Mouse (Mus musculus): Measurements from ENCODE around the gene Actr2. TPM values are rescaled to one million over a fixed set of nuclear protein-coding genes. Genes with fewer than 3 reads are reported as not detected.
"Not testable (repeated sequence)": the region's sequence is repeated elsewhere in the genome, so short reads cannot be mapped to it uniquely, and the experiment has no call there.

Gene Actr2
- polyA plus RNA-seq, 1 experiment: 60.4 TPM

DNA sequence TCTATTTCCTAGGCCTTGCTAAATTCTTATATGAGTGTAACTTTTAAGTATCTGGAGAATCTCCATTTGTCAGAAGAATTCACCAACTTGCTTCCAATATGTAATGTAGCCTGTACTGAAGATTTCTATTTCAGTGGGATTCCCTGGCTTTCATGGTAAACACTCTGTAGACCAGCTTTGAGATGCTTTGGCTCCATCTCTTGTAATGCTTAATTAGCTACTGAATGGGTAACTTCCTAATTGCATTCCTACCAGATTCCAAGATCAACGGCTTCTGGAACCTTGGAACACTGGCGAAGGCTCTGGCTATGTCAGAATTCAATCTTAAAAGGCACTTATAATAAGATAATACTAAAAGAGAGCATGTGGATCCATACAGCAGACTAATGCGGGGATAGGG lies 22.2 kb upstream of the Actr2 start:
- not testable (repeated sequence) for H3K4me3 ChIP-seq (ENCODE audit: insufficient read depth, low read depth, low read length); H3K27ac ChIP-seq (replicated peaks; ENCODE audit: low read depth, low read length); H3K4me1 ChIP-seq (ENCODE audit: control insufficient read depth, insufficient read depth, insufficient read length, low read length)

DNA sequence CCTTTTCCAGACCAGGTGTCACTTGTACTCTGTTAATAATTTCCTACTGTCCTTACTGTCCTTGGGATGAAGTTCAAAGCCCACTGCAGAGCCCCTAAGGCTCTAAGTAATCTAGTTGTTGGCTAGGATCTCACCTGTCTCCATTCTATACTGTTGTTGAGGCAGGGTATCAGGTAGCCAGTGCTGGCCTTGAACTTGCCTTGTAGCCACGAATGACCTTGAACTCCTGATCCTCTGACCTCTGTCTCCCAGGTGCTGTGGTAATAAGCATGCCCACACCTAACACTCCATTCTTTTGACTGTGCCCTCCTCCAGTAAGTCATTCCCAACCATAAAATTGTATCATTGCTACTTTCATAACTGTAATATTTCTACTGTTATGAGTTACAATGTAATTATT lies 21.0 kb upstream of the Actr2 start:
- Histone ChIP-seq H3K4me1 (ENCODE audit: control insufficient read depth, insufficient read depth, insufficient read length, low read length) (no peaks in the 10 kb centered on the region), H3K4me3 (ENCODE audit: insufficient read depth, low read depth, low read length) (no peak overlapping the region), H3K27ac (replicated peaks; ENCODE audit: low read depth, low read length) (no peak overlapping the region)

DNA sequence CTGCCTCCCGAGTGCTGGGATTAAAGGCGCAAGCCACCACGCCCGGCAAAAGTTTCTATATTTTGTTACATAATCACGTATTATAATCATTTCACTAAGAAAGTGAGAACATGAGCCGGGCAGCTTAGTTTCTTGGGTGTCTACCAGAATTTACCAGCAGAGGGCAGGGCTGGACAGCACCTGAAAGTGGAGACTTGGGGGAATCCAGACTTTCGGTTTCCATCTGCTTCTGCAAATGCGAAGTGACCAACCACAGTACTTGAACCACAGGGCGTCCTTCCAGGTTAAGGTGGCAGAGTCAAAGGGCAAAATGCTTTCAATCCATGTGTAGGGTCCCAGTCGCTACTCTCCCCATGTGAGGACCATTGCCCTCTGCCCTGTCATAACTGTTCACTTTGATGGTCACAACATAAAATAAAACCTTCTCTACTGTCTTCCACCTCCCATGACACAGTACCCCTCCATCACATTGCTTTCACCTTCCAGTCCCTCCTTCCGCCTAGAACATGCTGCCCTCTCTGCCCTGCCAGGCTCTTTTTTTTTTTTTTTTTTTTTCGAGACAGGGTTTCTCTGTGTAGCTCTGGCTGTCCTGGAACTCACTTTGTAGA lies 20.3 kb upstream of the Actr2 start:
- Histone ChIP-seq H3K4me1 (ENCODE audit: control insufficient read depth, insufficient read depth, insufficient read length, low read length) (no peaks in the 10 kb centered on the region), H3K27ac (replicated peaks; ENCODE audit: low read depth, low read length) (no peak overlapping the region), H3K4me3 (ENCODE audit: insufficient read depth, low read depth, low read length) (peak overlapping the region; percentile 40)

DNA sequence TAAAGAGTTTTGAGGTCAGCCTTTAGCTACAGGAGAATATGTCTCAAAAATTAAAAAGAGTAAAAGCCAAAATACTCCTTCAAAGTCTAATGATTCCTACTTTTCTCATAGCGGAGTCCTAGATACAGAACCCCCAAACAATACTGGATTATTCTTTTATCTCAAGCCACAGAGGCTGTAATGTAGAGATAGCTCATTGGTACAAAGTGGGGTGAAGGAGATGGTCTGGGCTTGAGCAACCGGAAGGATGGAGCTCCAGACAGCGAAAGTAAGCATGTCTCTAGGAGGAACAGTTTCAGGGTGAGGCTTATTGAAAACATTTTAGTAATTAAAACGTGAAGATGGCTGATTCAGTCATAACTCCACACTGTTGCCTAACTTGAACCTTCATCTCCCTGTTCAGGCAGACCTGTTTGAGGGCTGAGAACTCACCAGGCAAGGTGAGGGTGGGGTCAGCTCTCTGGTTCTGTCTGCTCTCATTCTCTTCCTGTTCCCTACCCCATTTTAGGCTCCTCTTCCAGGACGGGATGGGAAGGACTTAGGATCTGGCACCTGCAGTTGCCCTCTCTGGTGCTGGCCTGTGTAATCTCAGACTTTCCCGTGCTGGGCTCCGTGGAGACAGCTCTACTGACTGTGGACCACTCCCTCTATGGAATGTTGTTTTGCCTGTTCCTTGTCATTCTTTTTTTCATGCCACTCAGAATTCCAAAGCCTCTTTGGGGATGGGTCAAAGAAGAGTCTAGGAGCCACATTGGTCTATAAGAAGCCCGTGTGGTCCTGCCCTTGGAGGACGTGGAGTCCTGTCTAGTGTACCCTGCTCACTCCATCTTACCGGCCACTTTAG lies 14.2 kb upstream of the Actr2 start:
- Histone ChIP-seq H3K4me3 (ENCODE audit: insufficient read depth, low read depth, low read length) (no peak overlapping the region), H3K27ac (replicated peaks; ENCODE audit: low read depth, low read length) (no peak overlapping the region), H3K4me1 (ENCODE audit: control insufficient read depth, insufficient read depth, insufficient read length, low read length) (no peaks in the 10 kb centered on the region)

DNA sequence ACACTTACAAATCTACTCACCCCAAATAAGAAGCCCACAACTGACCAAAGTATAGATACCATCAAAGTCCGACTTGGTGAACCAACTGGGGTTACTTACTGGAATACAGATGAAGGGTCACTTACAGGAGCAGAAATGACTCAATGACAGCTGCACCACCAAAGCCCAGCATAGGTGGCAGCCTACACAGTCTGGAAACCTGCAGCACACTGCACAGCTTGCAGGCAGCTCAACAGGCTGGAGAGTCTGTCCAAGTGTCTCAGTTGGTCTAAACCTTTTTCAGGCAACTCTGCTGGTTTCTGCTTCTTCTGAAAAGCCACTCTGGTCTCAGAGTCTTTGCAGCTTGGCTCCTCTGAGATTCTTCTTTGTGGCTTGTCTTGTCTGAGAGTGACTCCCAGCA lies 12.7 kb upstream of the Actr2 start:
- Histone ChIP-seq H3K4me3 (ENCODE audit: insufficient read depth, low read depth, low read length) (no peak overlapping the region), H3K4me1 (ENCODE audit: control insufficient read depth, insufficient read depth, insufficient read length, low read length) (no peaks in the 10 kb centered on the region), H3K27ac (replicated peaks; ENCODE audit: low read depth, low read length) (no peak overlapping the region)

DNA sequence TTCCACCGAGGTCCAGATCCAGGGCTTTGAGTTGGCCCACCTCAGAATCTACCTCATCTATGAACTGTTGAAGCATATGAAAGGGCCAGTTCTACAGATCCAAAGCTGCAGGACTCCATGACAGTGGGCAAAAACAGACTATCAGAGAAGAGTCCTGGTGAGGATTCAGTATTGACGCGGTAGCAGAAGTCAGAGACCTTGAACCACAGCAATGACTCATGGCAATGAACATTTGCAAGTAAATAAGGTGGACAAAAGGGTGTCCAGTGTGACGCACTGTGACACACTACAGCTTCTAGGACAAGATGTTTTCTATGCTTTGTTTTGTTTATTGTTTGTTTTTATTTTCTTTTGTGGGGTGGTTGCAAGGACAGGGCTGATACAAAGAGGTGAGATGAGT lies 4.0 kb upstream of the Actr2 start:
- Histone ChIP-seq H3K4me3 (ENCODE audit: insufficient read depth, low read depth, low read length) (no peak overlapping the region), H3K4me1 (ENCODE audit: control insufficient read depth, insufficient read depth, insufficient read length, low read length) (peaks cover 2% of the 10 kb centered on the region), H3K27ac (replicated peaks; ENCODE audit: low read depth, low read length) (no peak overlapping the region)

DNA sequence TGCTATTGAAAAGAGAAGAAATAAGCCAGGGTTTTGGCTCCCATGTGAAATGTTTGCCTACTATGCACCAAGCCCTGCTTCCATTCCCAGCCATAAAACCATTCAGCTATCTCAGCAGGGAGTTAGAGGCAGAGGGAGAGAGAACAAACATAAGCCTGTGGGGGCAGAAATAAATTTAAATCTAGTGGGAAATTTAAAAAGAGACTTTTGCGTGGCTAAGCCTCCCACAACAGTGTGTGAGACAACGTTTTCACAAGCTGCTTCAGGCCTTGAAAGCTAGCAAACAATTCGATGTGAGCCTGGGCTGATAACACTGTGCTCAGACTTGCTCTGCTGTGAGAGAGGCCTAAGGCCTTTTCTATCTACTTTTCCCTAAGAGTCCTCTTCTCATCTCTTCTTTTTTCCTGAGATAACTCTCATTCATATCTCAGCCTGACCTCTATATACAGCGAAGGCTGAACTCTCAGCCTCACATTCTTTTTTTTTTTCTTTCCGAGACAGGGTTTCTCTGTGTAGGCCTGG lies 3.4 kb upstream of the Actr2 start:
- H3K4me1 ChIP-seq (ENCODE audit: control insufficient read depth, insufficient read depth, insufficient read length, low read length): peaks cover 2% of the 10 kb centered on the region
- H3K4me3 ChIP-seq (ENCODE audit: insufficient read depth, low read depth, low read length): no peak overlapping the region
- H3K27ac ChIP-seq (replicated peaks; ENCODE audit: low read depth, low read length): no peak overlapping the region

DNA sequence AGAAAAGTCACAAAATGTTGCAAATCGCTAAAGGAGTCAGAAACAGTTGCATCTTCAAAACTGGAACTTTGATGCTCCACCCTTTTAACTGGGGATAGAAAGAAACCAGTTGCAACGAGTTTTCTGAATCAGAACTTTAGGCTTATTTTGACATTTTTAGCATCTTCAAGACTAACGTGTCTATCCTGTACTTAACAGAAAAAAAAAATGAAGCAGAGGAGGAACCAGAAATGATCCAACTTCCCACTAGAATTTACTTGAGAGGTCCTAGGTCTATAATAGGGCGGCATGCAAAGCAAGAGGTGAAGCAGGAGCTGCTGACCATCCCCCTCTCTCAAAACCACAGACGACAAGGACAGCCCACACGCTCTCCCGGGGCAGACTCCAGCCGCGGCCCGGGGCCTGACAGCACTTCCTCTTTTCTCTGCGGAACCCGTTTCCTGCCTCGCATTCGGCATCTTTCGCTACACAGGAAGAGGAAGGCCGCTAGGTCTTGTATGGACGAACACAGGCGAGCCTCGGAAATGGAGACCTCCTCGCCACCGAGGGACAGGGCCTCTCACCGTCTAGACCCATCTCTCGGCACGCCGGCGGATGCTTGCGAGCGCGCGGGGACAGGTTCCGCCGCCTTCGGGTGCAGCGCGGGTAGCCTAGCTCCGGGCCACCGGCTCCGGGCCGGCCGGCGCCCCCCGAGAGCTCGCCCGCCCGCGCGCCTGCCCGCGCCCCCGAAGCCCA lies 540 bp downstream of the Actr2 start:
- peaks cover 11% of the 10 kb centered on the region for H3K4me1 ChIP-seq (ENCODE audit: control insufficient read depth, insufficient read depth, insufficient read length, low read length)
- H3K4me3 ChIP-seq (ENCODE audit: insufficient read depth, low read depth, low read length): peak overlapping the region; percentile 96
- H3K27ac ChIP-seq (replicated peaks; ENCODE audit: low read depth, low read length): peak overlapping the region; percentile 96

DNA sequence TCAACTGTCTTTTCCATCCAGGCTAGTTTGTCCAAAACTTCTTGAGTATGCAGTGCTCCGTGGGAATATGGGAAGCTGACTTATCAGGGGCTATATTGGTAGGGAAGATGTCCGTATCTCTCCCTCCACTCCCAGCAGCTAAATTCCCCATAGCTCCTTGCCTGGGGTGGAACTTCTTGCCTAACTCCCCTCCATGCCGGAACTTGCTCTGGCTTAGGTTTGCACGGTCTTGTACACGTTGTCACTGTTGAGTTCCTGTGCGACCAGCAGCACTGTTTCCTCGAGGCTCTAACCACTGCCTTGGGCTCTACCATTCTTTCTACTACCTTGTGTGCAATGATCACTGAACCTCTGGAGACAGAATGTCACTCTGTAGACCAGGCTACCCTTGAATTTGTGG lies 4.6 kb downstream of the Actr2 start:
- Histone ChIP-seq H3K27ac (replicated peaks; ENCODE audit: low read depth, low read length) (no peak overlapping the region), H3K4me1 (ENCODE audit: control insufficient read depth, insufficient read depth, insufficient read length, low read length) (peaks cover 11% of the 10 kb centered on the region; the same call in 1 of the 2 replicates), H3K4me3 (ENCODE audit: insufficient read depth, low read depth, low read length) (no peak overlapping the region)

DNA sequence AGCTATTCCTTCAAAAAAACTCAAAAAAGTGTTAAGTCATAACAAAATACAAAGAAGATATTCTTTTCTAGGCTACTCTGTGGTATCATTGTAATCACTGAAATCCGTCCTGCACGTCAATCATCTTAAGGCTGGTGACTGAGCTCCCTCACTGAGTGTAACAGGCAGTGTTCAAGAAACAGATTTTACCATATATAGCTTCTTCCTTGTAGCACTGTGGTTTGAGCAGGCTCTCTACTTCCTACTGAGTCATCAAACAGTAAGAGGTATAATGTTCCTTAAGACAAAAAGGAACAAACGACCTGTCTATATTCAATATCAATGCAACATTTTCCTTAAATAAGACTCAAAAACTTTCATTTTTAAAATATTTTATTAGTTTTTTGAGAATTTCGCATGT lies 5.0 kb downstream of the Actr2 start:
- no peak overlapping the region for H3K27ac ChIP-seq (replicated peaks; ENCODE audit: low read depth, low read length)
- H3K4me1 ChIP-seq (ENCODE audit: control insufficient read depth, insufficient read depth, insufficient read length, low read length): peaks cover 11% of the 10 kb centered on the region; the same call in 1 of the 2 replicates
- H3K4me3 ChIP-seq (ENCODE audit: insufficient read depth, low read depth, low read length): no peak overlapping the region

DNA sequence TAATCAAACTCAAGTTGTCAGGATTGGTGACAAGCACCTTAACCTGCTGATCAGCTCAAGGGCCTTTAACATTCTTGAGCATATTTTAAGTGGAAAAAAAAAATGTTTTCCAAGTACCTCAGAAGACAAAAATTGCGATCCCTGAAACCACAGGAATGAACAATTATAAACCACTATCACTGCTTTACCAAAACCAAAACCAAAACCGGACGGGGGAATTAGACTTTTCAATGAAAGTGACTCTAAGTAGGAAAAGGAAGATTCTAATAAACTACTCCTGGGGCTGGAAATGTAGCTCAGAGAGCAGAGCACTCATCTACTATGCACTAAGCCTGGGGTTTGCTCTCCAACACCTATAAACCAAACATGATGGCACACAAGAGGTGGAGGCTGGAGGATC lies 5.8 kb downstream of the Actr2 start:
- no peak overlapping the region for H3K27ac ChIP-seq (replicated peaks; ENCODE audit: low read depth, low read length)
- no peak overlapping the region for H3K4me3 ChIP-seq (ENCODE audit: insufficient read depth, low read depth, low read length)
- H3K4me1 ChIP-seq (ENCODE audit: control insufficient read depth, insufficient read depth, insufficient read length, low read length): peaks cover 11% of the 10 kb centered on the region; the same call in 1 of the 2 replicates

DNA sequence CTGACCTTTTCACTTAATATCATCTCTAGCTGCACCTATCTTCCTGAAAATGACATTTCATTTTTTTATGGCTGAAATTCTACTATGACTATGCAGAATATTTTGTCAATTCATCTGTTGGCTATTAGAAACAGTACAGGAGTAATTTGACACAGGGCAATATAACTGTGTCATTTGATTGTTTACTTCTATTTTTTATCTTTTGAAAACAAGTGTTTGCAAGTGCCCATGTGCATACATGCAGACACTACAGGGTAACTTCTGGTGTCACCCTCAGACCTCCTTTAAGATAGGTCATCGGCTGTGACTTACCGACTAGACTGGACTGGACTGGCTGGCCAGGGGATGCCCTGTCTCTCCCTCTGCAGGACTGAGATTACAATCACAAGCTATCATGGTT lies 8.8 kb downstream of the Actr2 start:
- H3K27ac ChIP-seq (replicated peaks; ENCODE audit: low read depth, low read length): no peak overlapping the region
- H3K4me1 ChIP-seq (ENCODE audit: control insufficient read depth, insufficient read depth, insufficient read length, low read length): peaks cover 8% of the 10 kb centered on the region; the same call in 1 of the 2 replicates

DNA sequence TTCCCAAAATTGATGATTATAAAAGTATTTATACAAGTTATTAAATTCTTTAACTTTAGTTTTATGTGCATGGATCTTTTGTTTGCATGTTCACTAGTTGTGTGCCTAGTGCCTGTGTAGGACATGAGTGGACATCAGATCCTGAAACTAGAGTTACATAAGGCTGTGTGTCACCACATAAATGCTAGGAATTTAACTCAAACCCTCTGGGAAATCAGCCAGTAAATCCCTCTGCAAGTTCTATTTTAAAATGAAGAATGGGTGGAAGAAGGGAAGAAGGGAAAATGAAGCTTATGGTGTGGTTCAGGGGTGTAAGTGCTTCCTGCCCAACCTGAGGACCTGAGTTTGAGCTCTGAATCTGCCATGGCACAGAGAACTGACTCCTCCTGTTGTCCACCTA lies 26.4 kb downstream of the Actr2 start:
- Histone ChIP-seq H3K27ac (replicated peaks; ENCODE audit: low read depth, low read length) (no peak overlapping the region), H3K4me3 (ENCODE audit: insufficient read depth, low read depth, low read length) (no peak overlapping the region), H3K4me1 (ENCODE audit: control insufficient read depth, insufficient read depth, insufficient read length, low read length) (no peaks in the 10 kb centered on the region)

More for the DNA sequence above, 8.8 kb downstream of the Actr2 start:
- no peak overlapping the region for H3K4me3 ChIP-seq (ENCODE audit: insufficient read depth, low read depth, low read length)

DNA sequence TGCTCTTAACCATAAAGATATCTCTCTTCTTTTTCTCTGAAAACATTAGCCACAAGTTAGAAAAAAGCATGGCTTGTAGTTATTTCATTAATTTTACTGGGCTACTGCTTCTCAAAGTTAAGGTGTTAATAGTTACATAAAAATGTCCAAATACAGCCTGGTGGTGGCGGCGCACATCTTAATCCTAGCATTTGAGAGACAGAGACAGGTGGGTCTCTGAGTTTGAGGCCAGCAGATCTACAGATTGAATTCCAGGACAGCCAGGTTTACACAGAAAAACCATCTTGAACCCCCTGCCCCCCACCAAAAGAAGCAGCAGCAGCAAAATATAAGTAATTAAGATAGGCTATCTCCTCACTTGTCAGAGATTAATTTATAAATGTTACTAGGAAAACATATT lies 27.1 kb downstream of the Actr2 start:
- no peak overlapping the region for H3K4me3 ChIP-seq (ENCODE audit: insufficient read depth, low read depth, low read length)
- H3K4me1 ChIP-seq (ENCODE audit: control insufficient read depth, insufficient read depth, insufficient read length, low read length): no peaks in the 10 kb centered on the region
- H3K27ac ChIP-seq (replicated peaks; ENCODE audit: low read depth, low read length): no peak overlapping the region

DNA sequence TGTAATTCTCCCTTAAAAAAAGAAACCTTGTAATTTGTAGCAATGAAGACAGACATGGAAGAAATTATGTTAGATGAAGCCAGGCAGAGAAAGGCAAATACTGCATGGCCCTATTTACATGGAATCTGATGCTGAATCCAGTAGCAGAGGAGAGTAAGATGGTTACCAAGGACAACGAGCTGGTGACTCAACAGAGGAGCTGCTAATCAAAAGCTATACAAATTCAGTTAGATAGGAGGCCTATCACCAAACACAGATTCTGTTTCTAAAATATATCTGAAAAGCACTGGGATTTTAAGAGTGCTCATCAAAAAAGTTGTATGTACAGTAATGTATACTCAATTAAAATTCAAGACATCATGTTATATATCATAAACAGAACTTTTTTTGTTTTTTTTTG lies 37.3 kb downstream of the Actr2 start:
- H3K27ac ChIP-seq (replicated peaks; ENCODE audit: low read depth, low read length): no peak overlapping the region
- no peak overlapping the region for H3K4me3 ChIP-seq (ENCODE audit: insufficient read depth, low read depth, low read length)
- no peaks in the 10 kb centered on the region for H3K4me1 ChIP-seq (ENCODE audit: control insufficient read depth, insufficient read depth, insufficient read length, low read length)
